Mouse (Mus musculus) granulocyte monocyte progenitor cell, adult 5-6 weeks (primary cell): ENCODE data around the gene Becn1. TPM values are rescaled to one million over a fixed set of nuclear protein-coding genes. Genes with fewer than 3 reads are reported as not detected.

Experiments
- ATAC-seq: replicated peaks from 2 replicates; pipeline ENCODE4 v1.8.0; 2016; ENCODE audit warnings: mild to moderate bottlenecking, moderate TSS enrichment, inconsistent platforms; ENCODE audit not compliant: poor library complexity, severe bottlenecking
- total RNA-seq, 2 experiments: library from RNA; stranded (forward) in 1 of 2; stranded (reverse) in 1 of 2; fragments of 200-712, 200-1000 nt in 1 of 2; fragments of >200 nt in 1 of 2; fragmentation: Nextera tagmentation in 1 of 2; gene quantifications; 2 replicates each; pipeline ENCODE4 v1.2.3; 2014 to 2017

Gene Becn1
- total RNA-seq, 2 experiments from 2014 or later, result 58.4 to 177 TPM

DNA sequence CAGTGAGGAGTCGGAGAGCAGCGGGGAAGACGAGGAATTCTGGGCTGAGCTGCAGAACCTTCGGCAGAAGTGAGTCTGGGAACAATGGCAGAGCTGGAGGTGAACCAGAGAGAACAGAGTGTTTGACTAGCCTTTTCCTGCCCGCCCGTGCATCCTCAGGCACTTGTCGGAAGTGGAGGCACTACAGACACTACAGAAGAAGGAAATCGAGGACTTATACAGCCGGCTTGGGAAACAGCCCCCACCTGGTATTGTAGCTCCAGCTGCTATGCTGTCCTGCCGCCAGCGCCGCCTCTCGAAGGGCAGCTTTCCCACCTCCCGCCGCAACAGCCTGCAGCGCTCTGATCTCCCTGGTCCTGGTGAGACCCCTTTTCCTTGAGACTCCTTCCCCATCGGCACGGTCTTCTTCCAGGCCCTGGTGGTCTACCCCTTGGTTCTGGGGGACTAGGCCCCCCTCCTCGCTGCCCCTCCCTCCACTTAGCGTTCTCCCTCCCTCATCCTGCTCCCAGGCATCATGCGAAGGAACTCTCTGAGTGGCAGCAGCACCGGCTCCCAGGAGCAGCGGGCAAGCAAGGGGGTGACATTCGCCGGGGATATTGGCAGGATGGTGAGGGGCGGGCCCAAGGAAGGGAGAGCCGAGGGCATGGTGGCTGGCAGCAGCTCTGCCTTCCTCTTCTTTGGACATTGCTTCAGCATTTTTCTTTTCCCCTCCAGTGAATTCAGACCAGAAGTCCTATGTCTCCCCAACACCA, 25.6 kb downstream of the Becn1 start:
- ATAC-seq, result no peak

DNA sequence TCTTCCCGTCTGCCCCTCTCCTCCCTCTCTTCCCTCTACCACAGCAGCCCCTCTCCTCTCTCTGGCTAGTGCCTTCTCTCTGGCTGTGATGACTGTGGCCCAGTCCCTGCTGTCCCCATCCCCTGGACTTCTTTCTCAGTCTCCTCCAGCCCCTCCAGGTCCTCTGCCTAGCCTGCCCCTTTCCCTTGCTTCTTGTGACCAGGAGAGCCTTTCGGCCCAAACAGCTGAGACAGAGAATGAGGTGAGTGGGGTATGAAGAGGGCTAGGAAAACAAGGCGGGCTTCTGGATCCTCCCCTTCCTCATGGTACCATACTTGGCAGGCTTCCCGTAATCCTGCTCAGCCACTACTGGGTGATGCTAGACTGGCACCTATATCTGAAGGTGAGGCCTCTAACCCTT, 26.8 kb downstream of the Becn1 start:
- no peak for ATAC-seq

DNA sequence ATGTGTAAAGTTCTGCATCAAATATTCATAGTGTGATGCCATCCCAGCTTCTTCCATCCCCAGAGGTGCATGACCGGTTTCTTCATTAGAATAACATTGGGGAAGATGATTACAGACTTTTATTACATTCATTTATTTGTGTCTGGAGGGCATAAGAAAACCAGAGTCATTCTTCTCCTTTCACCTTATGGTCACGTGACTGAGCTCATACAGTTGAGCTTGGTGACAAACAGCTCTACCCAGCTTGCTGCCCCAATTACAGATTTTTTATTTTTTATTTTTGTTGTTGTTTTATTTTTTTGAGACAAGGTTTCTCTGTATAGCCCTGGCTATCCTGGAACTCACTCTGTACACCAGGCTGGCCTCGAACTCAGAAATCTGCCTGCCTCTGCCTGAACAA, 29.6 kb downstream of the Becn1 start:
- ATAC-seq, result no peak

DNA sequence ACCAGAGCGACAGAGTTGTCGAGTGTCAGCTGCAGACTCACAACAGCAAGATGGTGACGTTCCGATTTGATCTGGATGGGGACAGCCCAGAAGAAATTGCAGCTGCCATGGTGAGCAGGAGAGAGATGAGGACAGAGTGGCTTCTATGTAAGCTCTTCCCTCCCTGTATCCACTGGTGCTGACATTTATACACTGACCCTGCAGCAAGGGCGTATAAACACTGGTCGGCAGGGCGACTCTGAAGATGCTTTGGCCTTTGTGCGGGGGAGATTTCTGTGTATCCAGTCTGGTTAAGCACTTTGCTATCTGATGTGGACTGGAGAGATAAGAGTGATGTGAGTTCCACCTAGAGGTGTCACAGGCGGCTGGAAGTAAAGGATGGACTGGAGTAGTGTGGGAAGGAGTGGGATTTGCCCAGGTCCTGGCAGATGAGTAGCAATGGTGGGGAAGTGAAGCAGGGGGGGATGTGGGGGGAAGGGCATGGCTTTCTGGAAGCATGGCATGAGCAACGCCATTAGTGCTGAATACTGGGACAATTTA, 32.4 kb downstream of the Becn1 start:
- no peak; the same call in 1 of the 2 replicates for ATAC-seq

DNA sequence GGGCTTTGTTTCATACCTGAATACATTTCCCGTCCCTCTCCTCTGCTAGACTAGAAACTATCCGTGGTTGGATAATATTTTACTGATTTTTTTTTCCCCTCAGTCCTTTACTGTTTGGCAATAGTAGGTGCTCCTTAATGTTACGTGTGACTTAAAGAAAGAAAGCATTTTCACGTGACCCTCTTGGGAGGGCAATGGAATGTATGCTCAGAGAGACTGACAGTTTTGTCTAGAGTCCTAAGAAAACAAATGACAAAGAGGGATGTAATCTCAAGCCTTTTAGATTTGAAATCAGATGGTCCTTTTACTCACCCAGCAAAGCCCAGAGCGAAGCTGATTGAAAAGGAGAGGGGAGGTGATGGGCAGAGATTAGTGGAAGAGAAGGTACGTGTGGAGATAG, 36.2 kb downstream of the Becn1 start:
- ATAC-seq, result no peak

DNA sequence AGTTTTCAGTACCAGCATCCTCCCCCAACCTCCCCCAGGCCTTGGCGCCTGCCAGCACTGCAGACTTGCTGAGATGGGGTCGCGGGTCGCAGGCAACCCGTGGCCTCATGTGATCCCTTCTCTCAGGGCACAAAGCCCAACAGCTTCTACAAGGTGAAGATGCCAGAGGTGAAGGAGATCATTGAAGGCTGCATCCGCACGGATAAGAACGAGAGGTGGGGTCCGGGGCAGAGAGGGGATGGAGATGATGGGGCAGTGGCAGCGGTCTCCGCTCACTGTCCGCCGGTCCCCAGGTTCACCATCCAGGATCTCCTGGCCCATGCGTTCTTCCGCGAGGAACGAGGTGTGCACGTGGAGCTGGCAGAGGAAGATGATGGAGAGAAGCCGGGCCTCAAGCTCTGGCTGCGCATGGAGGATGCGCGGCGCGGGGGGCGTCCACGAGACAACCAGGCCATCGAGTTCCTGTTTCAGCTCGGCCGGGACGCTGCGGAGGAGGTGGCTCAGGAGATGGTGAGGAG, 37.1 kb downstream of the Becn1 start:
- ATAC-seq, result peak; percentile 59

DNA sequence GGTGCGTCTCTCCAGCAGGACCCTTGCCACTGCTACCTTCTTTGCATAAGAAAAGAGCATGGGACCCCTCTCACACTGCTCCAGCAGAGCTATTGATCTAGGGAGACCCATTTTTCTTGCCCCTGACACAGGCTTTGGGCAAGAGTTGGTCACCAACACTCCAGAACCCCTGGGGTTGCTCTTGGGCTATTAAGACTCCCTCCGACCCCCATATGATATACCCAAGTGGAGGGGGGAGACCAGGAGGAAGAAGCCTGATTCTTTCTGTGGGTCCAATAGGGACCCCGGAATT, 38.2 kb downstream of the Becn1 start:
- ATAC-seq, result no peak

DNA sequence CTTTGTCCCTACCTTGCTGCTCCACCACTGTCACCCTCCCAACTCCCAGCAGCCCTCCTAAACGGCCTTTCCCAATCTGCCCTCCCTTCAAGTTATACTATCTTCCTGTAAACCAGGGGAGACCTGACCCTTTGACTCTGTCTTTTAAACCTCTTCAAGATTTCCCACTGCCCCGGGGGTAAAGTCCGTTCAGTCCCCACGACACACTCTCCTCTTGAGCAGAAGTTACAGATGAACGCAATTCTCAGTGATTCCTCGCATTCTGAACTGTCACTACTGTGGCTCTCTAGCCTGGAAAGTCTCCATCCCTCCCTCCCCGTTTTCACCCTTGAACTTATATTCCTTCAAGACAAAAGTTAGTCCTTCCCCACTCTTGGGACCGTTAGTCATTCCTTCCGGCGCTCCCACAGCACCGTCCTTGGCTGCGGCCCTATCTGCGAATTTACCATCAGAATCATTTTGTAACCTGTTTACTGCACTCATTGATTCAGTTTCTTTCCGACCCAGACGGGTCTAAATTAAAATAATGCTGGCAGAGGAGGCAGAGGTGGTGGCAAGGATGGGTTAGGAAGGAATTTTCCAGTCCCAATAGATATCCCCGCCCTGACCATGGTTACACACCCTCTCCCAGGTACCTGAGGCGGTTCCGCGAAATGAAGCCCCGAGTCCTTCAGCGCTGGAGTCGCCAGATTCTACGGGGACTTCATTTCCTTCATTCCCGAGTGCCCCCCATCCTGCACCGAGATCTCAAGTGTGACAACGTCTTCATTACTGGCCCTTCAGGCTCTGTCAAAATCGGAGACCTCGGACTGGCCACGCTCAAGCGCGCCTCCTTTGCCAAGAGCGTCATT, 38.7 kb downstream of the Becn1 start:
- ATAC-seq, result no peak

DNA sequence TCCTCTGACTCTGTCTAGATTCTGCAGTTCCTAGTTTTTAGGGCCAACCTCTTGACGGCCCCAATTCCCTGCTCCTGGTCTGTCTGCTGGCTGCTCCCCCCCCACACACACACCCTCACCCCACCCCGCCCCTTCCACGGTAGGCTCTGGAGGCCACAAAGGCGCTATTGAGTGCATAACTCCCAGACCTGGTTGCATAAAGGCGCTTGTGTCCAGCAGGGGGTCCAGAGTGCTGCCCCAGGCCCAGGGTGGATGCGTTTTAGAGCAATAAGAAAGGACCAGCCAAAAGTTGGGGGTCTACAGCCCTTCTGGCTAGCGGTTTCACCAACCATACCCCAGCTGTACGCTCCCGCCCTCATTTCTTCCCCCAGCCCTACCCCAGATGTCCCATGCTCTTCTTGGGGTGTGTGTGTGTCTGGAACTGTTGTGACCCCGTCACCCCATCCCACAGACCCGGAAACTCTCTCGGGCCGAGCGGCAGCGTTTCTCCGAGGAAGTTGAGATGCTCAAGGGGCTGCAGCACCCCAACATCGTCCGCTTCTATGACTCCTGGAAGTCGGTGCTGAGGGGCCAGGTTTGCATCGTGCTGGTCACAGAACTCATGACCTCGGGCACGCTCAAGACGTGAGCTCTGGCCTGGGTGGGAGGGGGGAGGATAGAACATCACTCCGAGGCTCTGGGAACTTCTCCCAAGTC, 39.7 kb downstream of the Becn1 start:
- no peak for ATAC-seq

DNA sequence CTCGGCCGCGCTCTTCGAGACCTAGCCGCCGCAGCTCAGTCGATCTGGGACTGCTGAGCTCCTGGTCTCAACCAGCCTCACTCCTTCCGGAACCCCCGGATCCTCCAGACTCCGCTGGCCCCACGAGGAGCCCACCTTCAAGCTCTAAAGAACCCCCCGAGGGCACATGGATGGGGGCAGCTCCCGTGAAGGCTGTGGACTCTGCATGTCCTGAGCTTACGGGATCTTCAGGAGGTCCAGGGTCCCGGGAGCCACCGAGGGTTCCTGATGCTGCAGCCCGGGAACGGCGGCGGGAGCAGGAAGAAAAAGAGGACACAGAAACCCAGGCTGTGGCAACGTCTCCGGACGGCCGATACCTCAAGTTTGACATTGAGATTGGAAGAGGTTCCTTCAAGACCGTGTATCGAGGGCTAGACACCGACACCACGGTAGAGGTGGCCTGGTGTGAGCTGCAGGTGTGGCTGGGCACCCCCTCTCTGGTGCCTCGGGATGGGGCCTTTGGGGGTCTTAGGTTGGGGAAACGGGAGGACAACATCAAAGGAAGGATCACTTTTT, 41.2 kb downstream of the Becn1 start:
- ATAC-seq, result 0 out of 2 replicates have a peak, but pooled peaks have one; percentile 18

DNA sequence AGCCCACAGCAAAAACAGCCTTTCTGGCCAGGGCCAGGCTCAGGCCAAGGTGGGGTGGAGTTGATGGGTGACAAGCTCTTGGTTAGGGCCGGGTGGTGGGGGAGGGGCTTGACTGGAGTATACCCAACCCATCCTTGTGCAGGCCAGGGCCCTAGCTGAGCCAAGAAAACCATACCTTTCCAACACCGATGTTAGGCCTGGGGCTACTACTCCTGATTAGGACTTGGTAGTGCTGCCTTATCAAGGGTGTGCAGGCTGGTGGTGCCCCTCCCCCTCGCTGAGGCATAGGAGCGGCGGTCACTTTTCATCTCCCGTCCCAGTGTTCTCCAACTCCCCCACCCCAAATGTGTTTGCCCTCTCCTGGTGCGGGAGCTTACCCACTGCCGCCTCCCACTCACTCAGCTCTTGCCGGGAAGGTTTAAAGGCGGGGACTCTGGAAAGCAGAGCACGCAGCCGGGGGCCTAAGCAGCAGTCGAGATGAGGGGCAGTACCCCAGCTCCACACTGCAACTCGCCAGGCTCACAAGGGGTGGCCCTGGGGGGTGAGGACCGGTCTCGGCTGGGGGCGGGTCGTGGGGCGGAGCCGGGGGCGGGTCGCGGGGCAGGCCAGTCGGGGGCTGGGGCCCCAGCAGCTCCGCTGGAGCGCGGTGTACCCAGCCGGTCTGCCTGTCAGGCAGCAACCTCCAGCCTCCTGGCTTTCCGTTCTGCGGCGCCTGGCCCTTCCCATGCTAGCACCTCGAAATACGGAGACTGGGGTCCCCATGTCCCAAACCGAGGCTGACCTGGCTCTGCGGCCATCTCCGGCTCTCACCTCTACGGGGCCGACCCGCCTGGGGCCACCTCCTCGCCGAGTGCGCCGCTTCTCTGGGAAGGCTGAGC, 41.9 kb downstream of the Becn1 start, which contains the start of gene Wnk4:
TSS of gene Wnk4 (plus strand) at position 620 of the 878 bp plus-strand sequence.
- ATAC-seq, result peak; percentile 42

DNA sequence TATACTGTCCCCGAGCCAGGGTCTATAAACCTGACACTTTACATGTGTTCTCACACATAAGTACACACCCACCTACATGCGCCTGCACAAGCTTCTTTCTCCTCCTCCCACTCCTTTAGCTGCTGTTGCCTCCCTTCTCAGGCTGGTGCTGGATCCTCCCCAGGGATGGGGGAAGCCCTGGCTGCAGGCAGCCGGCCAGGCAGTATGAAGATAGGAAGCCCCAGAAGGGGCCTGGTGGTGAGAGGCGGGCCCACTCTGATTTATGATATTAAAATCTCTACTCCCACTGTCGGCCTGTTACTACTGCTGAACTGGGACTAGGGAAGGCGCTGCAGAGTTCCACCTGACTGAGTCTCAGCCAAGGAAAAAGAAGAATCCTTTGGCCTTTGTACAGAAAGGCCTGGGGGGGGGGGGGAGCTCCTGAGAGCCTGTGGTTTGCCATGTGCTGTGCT, 42.8 kb downstream of the Becn1 start:
- ATAC-seq, result no peak

DNA sequence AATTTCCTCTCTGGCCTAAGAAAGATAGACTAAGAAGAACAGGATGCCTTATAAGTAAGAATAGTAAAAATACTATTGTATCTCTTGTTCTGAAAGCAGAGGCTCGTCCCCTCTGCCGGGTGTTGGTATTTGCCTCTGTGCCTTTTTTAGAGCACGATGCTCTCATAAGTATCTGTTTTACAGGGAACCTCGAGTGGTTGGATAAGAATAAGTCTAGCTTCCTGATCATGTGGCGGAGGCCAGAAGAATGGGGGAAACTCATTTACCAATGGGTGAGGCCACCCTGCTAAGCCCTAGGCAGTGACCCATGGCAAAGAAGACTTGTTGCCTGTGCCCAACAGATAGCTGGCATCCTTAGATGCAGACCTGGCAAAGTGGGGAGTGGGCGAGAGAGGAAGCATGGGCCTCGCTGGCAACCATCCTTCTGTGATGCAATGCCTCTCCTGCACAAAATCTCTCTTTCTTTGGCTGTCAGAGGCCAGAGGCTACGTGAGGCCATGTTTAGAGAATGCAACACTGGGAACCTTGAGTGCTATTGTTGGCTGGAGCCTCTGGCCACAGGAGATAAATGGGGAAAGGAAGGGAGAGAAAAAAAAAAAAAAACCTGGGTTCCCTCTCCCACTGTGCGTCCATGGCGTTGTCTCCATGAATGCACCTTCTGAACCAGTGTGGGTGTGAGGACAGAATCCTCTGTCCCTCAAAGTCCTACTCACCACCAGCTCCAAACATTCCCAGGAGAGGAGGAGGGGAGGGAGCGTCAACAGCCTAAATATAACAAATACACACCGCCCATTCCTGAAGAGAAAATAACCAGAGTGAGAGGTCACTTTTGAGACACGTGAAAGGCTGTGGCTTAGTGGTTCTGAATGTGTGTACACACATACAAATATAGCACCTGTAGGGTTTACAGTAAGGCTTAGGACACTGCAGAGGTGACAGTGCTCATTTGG, 46.0 kb downstream of the Becn1 start:
- ATAC-seq, result no peak

DNA sequence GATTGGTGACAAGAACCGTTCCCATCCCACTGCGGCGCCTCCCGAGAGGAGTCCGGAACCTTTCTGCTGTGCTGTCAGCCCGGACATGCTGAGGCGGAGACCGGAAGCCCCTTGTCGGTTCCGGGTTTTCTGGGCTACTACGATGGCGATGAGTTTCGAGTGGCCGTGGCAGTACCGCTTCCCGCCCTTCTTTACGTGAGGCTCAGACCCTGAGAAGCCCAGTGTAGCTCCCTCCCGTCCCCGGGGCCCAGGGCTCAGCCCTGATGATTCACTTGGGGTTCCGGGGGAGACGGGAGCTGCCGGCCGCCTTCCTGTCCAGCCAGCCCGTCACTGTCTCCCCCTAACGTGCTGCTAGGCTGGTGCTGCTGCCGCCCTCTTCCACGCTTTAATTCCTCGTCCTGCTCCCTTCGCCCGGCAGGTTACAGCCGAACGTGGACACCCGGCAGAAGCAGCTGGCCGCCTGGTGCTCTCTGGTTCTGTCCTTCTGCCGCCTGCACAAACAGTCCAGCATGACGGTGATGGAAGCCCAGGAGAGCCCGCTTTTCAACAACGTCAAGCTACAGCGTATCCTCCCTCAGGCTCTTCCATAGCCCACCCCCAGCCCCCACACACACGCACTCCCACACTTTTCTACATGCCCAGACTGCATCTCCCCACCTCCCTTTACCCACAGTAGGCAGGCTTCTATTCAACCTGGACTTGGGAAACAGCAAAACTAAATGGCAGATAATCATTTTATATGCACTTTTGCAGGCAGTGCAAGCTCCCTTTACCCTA, 48.3 kb downstream of the Becn1 start, which contains the start of gene Vps25:
TSS of gene Vps25 (plus strand) at position 95 of the 777 bp plus-strand sequence.
- ATAC-seq, result peak; percentile 96

DNA sequence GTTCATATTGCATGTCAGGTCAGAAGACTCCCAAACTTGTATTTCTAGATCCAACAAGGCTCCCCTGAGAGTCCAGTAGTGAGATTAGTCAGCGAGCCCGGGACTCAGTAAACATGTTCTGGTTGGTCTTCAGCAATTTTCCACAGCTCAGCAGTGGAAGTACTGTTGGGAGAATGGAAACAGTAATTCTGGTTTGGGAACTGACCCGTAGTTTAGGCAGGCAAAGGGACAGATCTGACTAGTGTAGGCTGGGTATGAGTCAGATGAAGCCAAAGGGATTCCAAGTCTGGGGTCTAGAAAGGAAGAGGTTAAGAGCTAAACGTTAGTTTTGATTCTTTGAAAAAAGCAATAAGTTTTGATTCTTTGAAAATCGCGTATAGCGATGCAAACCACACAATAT, 49.1 kb downstream of the Becn1 start:
- ATAC-seq, result no peak

DNA sequence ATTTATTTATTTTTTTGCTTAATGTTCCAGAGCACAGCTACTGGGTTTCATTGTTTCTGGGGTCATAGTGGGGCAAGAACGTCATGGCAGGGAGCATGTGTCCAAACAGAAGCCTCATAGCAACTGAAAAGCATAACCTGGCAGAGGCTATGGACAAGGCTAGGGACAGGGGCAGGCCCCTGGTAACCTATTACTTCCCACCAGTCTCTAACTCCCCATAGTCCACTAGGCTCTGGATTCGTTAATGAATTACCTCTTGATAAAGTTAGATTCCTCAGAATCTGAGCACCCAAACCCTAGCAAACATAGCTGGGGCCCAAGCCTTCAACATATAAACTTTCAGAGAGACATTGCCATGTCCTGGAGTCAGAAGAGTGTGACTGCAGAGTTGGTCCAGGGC, 51.1 kb downstream of the Becn1 start:
- ATAC-seq, result no peak

DNA sequence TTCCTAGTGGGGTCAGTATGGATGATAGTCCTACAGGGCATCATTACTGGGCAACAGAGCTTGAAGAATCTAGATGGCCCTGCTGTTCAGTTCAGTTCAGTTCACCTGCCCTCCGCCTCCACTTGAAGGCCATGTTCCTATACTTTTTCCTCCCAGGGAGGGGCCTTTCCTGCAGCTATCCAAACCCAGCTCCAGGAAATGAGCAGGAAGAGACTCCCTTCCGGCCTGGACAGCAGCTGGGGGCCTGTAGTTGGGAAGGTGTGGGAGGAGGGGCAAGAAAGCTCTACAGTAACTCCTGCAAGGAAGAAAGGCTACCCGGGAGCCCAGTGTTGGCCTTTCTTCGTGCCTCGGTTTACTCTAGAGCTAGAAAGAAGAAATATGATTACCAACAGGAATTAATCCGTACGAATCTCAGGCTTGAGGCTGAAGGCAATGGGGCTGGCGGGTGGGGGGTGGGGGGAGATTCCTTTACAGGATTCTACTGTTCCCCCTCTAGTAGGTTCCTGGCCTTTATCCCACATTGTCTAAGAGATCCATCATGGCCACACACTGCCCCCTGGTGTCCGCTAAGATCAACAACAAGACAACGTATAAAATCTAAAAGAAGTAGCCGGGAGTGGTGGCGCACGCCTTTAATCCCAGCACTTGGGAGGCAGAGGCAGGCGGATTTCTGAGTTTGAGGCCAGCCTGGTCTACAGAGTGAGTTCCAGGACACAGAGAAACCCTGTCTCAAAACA, 53.7 kb downstream of the Becn1 start:
- ATAC-seq, result 0 out of 2 replicates have a peak, but pooled peaks have one; percentile 33
